Mouse (Mus musculus) lung, adult 2 months (tissue): ENCODE measurements at regions not wholly inside any gene's neighbourhood (a gene's known extent, or its start where the extent isn't known, plus 50 kb on each side); places are given as distances from the start of the nearest gene placed in this dataset.

Source experiments
- CTCF ChIP-seq: fragments of 200-500 bp; IDR thresholded peaks from 2 replicates; pipeline ENCODE4 v1.5.1; 2011; ENCODE audit warnings: mild to moderate bottlenecking, low read length, control low read depth; ENCODE audit not compliant: insufficient read depth
- POLR2A ChIP-seq: fragments of 200-500 bp; IDR thresholded peaks from 2 replicates; pipeline ENCODE4 v1.6.1; 2011; ENCODE audit warnings: low read depth, mild to moderate bottlenecking, control low read depth, low read length, borderline replicate concordance; ENCODE audit errors: extremely low read depth

DNA sequence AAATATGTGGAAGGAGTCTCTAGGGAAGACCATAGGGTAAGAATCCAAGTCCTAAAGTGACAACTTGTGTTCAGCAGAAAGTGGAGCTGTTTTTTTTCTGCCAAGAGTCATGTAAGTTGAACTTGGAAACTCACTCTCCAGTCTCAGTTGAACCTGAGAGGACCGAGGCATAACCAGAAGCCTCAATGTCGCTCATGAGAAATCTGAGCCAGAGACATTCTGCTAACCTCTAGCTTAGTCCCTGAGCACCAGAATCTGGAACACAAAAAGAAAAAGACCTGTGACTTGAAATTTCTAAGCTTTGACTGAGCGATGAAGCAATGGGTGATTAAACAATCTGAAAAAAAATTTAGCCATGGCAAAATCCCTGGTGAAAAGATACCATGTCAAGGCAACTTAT, 1175.0 kb downstream of the Gsdmc2 start:
- no peak for TF ChIP-seq CTCF
- TF ChIP-seq POLR2A, result no peak
